Mouse (Mus musculus) spleen, postnatal 4 days (tissue): ENCODE results near the gene Pusl1.

Experiments
- DNase-seq, 2 experiments: peaks; one replicate each; pipeline ENCODE4 v3.0.0; 2022; ENCODE audit warnings: low spot score in 2 of 2

The Pusl1 gene

DNA sequence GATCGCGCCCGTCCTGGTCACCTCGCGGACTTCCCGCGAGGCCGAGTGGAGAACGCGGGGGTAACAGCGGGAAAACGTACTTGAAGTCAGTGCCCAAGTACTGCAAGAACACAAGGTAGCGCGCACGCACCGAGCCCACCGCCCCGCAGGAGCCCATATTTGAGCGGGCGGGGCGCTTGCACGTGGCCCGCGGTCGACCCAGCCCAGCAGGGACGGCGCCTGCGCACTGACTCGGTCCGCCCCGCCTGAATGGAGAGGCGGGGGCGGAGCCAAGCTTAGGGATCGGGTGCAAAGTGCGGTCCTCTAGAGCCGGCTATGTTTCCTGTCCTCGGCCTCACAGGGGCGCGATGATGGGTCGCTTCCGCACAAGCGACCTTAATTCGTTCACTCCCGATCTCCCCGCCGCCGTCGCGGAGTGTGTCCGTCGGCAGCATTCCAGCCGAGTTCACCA is at the start of gene Pusl1, which contains the start of gene Acap3:
TSS of gene Pusl1 (minus strand) at position 231 of the 451 bp plus-strand sequence.
TSS of gene Acap3 (plus strand) at position 272 of the 451 bp plus-strand sequence.
- peak; percentile 98 to 100 for DNase-seq

DNA sequence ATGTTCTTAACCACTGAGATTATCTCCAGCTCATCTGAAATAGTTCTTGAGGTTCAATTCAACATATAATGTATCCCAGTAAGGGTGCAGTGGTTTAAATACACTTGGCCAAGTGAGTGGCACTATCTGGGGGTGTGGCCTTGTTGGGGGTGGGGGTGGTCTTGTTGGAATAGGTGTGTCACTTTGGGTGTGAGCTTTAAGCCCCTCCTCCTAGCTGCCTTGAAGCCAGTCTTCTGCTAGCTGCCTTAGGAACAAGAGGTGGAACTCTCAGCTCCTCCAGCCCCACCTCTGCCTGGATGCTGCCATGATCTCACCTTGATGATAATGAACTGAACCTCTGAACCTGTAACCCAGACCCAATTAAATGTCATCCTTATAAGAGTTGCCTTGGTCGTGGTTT is 40.5 kb upstream of the Pusl1 start:
- DNase-seq = no peak

- DNase-seq = peak in 1 of 2 experiments; percentile 57
Observed at GRCm38 (mm10) chr4:155908751-155909150, 17.2 kb upstream of the Pusl1 start.

DNA sequence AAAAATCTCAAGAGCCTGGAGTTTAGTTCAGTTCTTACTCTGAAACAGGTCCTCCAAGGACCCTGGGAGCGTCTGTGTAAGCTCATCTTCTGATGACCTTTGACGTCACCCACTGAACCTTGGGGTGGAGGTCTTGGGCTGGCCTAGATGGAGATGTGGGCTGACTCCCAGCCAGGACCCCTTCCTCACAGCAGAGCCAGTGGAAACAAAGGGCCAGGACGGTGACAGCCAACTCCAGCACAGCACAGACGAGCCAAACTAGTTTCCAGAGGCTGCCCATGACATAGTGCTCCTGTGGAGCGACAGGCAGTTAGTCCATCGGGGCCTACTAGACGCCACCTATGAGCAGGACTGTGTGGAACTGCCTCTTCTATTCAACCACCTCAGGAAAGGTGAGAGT is 16.7 kb upstream of the Pusl1 start:
- no peak for DNase-seq

DNA sequence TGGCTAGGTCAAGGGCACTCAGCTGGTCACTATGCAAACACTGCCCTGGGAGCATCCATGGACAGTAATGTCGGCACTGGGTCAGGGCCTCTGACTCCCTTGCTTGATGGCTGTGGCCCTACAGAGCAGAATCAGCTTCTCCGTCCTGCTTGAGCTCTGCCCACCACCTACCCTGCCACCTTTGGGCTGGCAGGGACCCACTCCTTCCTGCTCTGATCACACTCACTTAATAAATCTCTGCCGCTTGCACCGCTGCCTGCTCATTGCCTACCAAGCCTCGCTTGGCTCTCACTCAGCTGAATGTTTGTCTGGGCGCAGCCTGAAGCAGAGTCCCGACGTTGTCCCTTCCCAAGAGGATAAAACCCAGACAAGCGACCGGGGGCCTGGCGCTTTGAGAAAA is 15.4 kb upstream of the Pusl1 start:
- peak in 1 of 2 experiments; percentile 55 for DNase-seq

- peak in 1 of 2 experiments; percentile 58 for DNase-seq
Observed at GRCm38 (mm10) chr4:155906125-155906524, 14.5 kb upstream of the Pusl1 start.

- DNase-seq = peak in 1 of 2 experiments; percentile 59
Observed at GRCm38 (mm10) chr4:155905634-155906033, 14.1 kb upstream of the Pusl1 start.

- peak; percentile 22 to 68 for DNase-seq
Observed at GRCm38 (mm10) chr4:155904318-155905102, 12.9 kb upstream of the Pusl1 start.

- DNase-seq = peak in 1 of 2 experiments; percentile 63
Observed at GRCm38 (mm10) chr4:155903246-155903645, 11.7 kb upstream of the Pusl1 start.

GRCm38 (mm10) chr4:155901205-155901604 is 9.6 kb upstream of the Pusl1 start:
- DNase-seq = peak in 1 of 2 experiments; percentile 52

DNA sequence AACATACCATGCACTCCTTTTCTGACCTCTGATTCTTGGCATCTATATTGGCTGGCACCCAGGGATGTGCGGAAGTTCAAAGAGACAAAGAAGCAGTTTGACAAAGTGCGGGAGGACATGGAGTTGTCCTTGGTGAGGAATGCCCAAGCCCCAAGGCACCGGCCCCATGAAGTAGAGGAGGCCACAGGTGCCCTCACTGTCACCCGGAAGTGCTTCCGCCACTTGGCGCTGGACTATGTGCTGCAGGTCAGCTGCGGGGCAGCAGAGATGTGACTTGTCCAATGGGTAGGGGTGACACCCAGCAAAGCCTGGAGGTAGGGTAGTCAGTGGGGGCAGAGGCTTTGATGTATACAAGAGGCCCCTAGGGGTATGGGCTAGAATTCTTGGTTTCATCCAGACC is 7.8 kb upstream of the Pusl1 start:
- peak in 1 of 2 experiments; percentile 58 for DNase-seq

GRCm38 (mm10) chr4:155898318-155898717 is 6.7 kb upstream of the Pusl1 start:
- peak in 1 of 2 experiments; percentile 39 for DNase-seq

DNA sequence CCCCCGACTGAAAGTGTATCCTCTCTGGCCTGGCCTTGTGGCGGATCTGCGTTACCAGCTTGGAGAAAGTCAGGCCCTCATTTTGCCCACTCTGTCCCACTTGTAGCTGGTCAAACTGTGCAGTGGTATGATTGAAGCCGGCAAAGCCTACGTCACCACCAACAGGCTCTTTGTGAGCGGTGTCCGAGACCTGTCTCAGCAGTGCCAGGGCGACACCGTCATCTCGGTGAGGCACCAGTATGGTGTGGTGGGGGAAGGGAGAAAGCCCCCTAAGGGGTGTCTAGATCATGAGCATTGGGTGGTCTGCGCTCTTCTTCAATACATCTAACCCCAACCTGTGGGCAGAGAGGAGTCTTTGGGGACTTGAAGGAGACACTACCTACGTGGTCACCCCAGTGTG is 4.9 kb upstream of the Pusl1 start:
- DNase-seq = peak in 1 of 2 experiments; percentile 57

- DNase-seq = peak in 1 of 2 experiments; percentile 65
Observed at GRCm38 (mm10) chr4:155895826-155896225, 4.2 kb upstream of the Pusl1 start.

- DNase-seq = peak; percentile 13 to 59
Observed at GRCm38 (mm10) chr4:155895216-155895615, 3.6 kb upstream of the Pusl1 start.

GRCm38 (mm10) chr4:155894311-155894881 is 2.8 kb upstream of the Pusl1 start:
- DNase-seq = peak; percentile 80 to 83

- DNase-seq = peak in 1 of 2 experiments; percentile 57
Observed at GRCm38 (mm10) chr4:155893212-155893690, 1.7 kb upstream of the Pusl1 start.

DNA sequence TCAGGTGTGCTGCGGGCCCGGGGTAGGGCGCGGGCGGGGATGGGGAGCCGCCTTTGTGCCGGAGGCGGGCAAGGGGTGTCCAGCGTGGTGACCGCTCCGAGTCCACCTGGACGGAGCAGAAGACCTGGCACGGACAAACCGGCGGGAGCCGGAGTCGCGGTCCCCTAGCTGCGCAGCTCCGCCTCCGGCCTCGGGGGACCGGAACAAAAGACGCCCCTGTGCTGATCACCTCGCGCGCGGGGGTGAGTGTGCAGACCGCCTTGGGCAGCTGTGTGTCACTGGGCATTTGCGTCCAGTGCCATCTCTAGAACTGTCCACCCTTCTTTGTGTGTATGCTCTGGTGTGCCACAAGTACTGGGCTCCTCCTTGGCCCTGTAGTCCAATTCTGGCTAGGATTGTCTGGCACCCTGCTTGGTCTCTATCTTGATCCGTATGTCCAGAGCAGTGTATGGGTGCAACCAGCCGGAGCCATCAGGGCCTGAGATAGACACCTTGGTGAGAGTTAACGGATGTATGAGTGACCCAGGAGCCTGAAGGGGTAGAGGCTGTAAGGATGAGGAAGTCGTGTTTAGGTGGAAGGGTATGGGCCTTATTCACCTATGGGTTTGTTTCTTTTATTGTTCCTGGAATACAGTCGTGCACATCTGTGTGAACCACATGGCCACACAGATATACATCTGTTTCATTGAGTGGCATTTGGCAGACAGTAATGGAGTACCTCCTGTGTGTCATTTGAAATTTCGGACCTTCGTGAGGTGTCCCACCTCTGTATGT is 1.0 kb upstream of the Pusl1 start:
- DNase-seq = peak; percentile 56 to 84

GRCm38 (mm10) chr4:155892017-155892416 is 436 bp upstream of the Pusl1 start:
- DNase-seq = peak; percentile 89 to 94

DNA sequence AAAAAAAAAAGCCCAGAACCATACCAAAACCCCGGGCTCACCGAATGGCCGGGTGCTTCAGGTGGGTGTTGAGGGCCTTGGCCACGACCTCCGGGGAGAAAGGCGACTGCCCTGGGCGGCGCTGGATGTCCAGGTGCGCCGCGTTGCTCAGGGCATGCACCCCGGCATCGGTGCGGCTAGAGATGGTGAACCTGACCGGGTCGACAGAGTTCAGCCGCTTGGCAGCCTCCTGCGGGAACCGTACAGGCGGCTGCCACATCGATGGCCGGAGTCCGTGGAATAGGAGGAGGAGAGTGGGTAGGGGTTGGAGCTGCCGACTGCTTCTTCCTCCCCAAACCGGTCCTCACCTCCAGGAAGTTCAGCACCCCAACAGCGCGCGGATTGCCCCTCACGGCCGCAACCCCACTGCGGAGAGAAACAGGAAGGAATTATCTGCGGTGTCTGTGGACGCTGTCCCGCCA is 540 bp downstream of the Pusl1 start:
- peak in 1 of 2 experiments; percentile 77 for DNase-seq

GRCm38 (mm10) chr4:155889316-155889715 is 2.3 kb downstream of the Pusl1 start:
- DNase-seq = peak in 1 of 2 experiments; percentile 56

DNA sequence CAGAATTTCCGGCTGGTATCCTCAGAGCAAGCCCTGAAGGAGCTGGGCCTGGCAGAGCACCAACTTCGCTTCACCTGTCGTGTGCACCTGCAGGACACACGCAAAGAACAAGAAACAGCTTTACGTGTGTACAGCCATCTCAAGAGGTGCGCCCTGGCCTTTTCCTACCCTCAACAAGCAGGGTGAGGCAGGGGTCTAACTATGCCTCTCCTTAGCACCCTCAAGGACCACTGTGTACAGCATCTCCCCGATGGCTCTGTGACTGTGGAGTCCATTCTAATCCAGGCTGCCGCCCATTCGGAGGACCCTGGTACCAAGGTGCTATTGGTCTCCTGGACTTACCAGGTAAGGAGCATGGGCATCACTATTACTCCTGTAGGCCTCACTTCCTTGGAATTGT is 3.4 kb downstream of the Pusl1 start:
- peak; percentile 10 to 53 for DNase-seq
